Mouse (Mus musculus): ENCODE data around the gene Cdh12. TPM values are rescaled to one million over a fixed set of nuclear protein-coding genes. Genes with fewer than 3 reads are reported as not detected.

Gene Cdh12
- not detected in 2 replicates for polyA plus RNA-seq (2012)

- TF ChIP-seq GATA1 (IDR thresholded peaks at IDR 0.05; ENCODE audit: low read length): no peak
Observed at GRCm38 (mm10) chr15:20448861-20449663, at the start of gene Cdh12. TSS of gene Cdh12 (plus strand) at chr15:20449265.

GRCm38 (mm10) chr15:20403596-20403995 lies 45.5 kb upstream of the Cdh12 start:
- no peak for TF ChIP-seq GATA1 (IDR thresholded peaks at IDR 0.05; ENCODE audit: low read length)

GRCm38 (mm10) chr15:20413397-20413796 lies 35.7 kb upstream of the Cdh12 start:
- no peak for TF ChIP-seq GATA1 (IDR thresholded peaks at IDR 0.05; ENCODE audit: low read length)

GRCm38 (mm10) chr15:20436356-20436755 lies 12.7 kb upstream of the Cdh12 start:
- TF ChIP-seq GATA1 (IDR thresholded peaks at IDR 0.05; ENCODE audit: low read length): no peak

- no peak for TF ChIP-seq GATA1 (IDR thresholded peaks at IDR 0.05; ENCODE audit: low read length)
Observed at GRCm38 (mm10) chr15:20450558-20450957, 1.5 kb downstream of the Cdh12 start.

GRCm38 (mm10) chr15:20458508-20458907 lies 9.4 kb downstream of the Cdh12 start:
- no peak for TF ChIP-seq GATA1 (IDR thresholded peaks at IDR 0.05; ENCODE audit: low read length)

- no peak for TF ChIP-seq GATA1 (IDR thresholded peaks at IDR 0.05; ENCODE audit: low read length)
Observed at GRCm38 (mm10) chr15:20462500-20462899, 13.4 kb downstream of the Cdh12 start.

- no peak for TF ChIP-seq GATA1 (IDR thresholded peaks at IDR 0.05; ENCODE audit: low read length)
Observed at GRCm38 (mm10) chr15:20463601-20464000, 14.5 kb downstream of the Cdh12 start.

GRCm38 (mm10) chr15:20550979-20551378 lies 101.9 kb downstream of the Cdh12 start:
- TF ChIP-seq GATA1 (IDR thresholded peaks at IDR 0.05; ENCODE audit: low read length): no peak

- TF ChIP-seq GATA1 (IDR thresholded peaks at IDR 0.05; ENCODE audit: low read length): no peak
Observed at GRCm38 (mm10) chr15:20571012-20571411, 121.9 kb downstream of the Cdh12 start.

- TF ChIP-seq GATA1 (IDR thresholded peaks at IDR 0.05; ENCODE audit: low read length): no peak
Observed at GRCm38 (mm10) chr15:20582567-20583075, 133.6 kb downstream of the Cdh12 start.

GRCm38 (mm10) chr15:20591599-20591998 lies 142.5 kb downstream of the Cdh12 start:
- no peak for TF ChIP-seq GATA1 (IDR thresholded peaks at IDR 0.05; ENCODE audit: low read length)

GRCm38 (mm10) chr15:20634593-20634992 lies 185.5 kb downstream of the Cdh12 start:
- TF ChIP-seq GATA1 (IDR thresholded peaks at IDR 0.05; ENCODE audit: low read length): no peak

- TF ChIP-seq GATA1 (IDR thresholded peaks at IDR 0.05; ENCODE audit: low read length): no peak
Observed at GRCm38 (mm10) chr15:20639155-20639554, 190.1 kb downstream of the Cdh12 start.

GRCm38 (mm10) chr15:20642905-20643414 lies 193.9 kb downstream of the Cdh12 start:
- TF ChIP-seq GATA1 (IDR thresholded peaks at IDR 0.05; ENCODE audit: low read length): no peak

GRCm38 (mm10) chr15:20660221-20660620 lies 211.2 kb downstream of the Cdh12 start:
- no peak for TF ChIP-seq GATA1 (IDR thresholded peaks at IDR 0.05; ENCODE audit: low read length)

- no peak for TF ChIP-seq GATA1 (IDR thresholded peaks at IDR 0.05; ENCODE audit: low read length)
Observed at GRCm38 (mm10) chr15:20666650-20667049, 217.6 kb downstream of the Cdh12 start, which contains the start of gene Acot10. TSS of gene Acot10 (minus strand) at chr15:20666750.

Data from G1E-ER4 (cell line).